Mouse (Mus musculus) fibroblast of lung, adult 2 months (primary cell): ENCODE data around the gene Pla2g3.

Experiments
- DNase-seq: peaks from one replicate; pipeline ENCODE4 v3.0.0-alpha.2; 2011; ENCODE audit warnings: low read depth

Pla2g3 gene

DNA sequence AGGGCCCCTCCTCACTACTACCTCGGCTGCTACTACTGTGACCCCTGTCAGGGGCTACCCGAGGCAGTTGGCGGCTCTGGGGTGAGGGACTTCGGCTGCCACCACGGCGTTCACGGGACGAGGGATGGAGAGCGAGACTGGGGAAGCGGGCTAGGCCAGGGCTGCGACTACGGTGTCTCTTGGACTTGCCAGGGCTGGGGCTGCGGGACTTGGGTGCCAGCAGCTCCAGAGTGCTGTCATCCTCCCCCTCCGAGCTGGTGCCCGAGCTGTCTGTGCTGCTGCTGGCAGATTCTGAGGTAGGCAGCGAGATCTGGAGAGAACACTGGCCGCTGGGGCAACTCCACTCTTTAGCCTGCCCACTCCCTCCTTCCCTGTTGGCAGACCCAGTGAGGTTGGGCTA, 6.8 kb downstream of the Pla2g3 start:
- no peak for DNase-seq

DNA sequence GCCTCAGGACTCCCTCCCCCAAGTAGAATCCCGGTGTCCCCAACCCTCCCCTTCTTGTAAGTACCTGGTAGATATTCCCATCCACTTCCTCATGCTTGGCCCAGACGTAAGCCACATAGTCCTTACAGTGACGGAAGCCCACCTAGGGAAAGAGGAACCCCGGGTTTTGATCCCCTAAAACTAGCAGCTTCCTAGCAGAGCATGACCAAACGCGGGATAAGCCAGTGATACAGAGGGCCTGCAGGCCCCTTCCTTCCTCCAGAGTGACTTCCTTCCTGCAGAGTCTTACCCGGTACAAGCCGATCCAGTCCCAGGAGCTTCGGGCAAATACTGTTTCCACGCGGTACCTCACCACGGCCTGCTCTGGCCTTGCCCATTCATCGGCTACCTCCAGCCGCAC, 7.4 kb downstream of the Pla2g3 start:
- no peak for DNase-seq

DNA sequence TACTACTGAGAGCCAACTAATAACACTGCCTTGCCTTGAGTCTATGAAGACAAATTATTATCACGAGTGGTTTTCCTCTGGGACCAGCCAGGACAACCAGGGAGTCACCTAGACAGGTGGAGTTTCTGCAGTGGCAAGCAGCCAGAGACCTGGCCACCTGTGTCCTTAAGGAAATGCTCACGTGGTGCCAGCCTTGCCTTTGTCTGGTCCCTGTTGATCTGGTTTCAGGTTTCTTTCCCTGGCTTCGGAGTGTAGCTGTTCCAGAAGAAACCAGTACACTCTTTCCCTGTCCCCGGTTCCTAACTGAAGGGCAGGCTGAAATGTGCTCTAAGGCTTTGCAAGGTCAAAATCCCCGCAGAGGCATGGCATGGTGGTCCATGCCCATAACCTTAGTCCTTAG, 8.7 kb downstream of the Pla2g3 start:
- no peak for DNase-seq

DNA sequence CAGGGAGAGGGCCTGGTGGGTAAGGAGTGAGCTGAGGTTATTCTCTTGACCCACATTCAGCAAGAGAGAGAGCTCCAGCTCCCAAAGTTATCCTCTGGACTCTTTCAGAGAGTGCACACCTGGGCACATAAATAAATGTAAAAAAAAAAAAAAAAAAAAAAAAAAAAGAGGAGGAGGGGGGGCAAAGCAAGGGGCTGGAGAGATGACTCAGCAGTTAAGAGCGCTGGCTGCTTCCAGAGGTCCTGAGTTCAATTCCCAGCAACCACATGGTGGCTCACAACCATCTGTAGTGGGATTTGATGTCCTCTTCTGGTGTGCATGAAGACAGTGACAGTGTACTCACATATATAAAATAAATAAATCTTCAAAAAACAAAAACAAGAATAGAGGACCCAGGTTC, 9.2 kb downstream of the Pla2g3 start:
- no peak for DNase-seq

DNA sequence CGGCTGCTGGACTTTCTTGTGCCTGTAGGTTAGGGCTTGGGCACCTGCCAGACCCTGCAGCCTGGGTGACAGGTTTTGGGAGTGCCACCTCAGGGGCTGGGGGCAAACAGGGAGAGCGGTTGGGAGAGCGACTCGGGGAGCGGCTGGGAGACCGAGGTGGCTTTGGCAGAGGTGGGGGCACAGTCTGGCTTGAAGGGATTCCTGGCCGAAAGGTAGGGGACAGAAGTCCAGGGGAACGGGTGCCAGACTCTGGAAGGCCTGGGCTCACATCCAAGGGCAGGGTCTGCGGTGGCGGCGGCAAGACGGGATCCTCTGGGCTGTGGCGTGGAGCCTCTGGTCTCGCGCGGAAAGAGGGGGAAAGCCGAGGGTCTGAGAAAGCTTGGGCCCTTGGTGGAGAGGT, 14.0 kb downstream of the Pla2g3 start:
- no peak for DNase-seq

DNA sequence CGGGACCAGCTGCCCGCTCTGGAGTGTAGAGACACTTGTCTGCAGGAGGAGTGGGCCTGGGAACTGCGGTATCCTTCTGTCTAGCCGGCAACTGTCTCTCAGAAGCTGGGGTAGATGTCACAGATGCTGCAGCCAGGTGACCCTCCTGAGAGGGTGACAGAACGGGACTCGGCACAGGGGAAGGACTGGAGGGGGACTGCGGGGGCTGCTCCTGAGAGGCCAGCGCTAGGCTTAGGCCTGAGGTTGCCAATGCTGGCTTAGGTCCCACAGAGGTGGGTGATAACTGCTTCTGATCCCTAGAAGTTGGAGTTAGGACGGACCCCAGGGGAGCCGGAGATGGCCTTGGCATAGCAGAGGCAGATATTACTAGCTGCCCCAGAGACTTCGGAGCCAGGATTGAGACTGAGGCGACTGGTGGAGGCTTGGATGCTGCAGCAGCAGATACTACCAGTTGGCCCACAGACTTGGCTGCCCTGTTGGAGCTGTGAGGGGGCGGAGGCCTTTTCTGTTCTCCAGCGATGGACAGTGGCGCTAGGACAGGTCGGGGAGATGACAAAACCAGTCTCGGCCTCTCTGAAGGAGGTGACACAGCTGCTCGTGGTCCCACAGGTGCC, 14.5 kb downstream of the Pla2g3 start:
- DNase-seq = no peak

DNA sequence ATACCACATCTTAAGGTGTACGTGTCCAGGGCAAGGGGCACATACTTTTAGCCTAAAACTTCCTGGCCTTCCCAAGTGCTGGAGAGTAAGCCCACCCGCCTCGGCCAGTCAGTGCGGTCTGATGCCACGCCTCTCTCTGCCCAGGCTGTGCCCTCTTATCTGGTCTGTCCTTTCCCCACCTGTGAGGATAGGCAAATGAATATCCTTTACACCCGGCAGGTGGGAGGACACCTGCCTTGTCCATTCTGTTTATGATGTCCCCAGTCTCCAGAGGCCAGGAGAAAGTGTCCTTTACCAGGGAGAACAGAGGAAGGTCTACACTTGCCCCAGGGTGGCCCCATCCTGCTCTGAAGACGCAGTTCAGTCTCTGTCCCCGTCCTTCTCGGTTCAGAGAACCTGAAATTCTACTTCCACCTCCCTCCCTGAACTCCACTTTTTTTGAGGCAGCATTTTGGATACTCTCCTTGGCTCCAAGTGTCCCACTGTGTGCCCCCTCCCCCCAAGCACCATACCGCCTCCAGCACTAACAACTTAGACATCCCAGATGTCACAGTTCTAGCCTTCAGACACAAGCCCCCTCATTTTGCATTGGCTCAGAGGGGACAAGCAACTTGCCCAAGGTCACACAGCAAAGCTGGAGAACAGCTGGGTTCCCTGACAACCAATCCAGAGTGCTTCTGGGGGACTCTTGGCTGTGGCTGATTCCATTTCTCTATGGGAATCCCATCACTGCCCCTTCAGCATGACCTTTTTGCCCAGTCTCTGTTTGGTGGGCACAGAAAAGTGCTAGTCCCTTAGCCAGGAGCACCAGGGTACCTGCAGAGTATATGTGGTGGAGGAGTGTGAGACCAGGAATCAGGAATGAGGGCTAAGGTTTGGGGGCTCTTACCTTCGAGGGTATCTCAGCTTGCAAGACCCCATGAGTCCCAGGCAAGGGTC, 15.9 kb downstream of the Pla2g3 start:
- no peak for DNase-seq

DNA sequence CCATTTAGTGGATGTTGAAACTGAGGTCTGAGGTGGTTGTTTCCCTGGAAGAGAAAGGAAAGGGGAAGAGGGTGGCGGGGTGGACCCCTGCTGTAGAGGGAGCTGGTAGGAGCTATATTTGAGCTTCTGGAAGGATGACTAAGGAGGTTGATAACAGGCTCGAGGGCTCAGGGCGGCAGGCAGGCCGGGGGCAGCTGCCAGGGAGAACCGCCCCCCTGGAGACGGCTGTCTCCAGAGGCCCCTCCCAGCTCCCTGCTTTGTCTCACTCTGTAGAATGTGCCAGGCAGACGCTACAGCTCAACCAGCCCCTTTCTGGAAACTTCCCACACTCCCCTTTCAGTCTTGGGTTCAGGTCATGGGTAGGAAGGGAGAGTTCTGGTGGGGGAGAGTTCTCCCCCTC, 20.1 kb downstream of the Pla2g3 start:
- DNase-seq = no peak

DNA sequence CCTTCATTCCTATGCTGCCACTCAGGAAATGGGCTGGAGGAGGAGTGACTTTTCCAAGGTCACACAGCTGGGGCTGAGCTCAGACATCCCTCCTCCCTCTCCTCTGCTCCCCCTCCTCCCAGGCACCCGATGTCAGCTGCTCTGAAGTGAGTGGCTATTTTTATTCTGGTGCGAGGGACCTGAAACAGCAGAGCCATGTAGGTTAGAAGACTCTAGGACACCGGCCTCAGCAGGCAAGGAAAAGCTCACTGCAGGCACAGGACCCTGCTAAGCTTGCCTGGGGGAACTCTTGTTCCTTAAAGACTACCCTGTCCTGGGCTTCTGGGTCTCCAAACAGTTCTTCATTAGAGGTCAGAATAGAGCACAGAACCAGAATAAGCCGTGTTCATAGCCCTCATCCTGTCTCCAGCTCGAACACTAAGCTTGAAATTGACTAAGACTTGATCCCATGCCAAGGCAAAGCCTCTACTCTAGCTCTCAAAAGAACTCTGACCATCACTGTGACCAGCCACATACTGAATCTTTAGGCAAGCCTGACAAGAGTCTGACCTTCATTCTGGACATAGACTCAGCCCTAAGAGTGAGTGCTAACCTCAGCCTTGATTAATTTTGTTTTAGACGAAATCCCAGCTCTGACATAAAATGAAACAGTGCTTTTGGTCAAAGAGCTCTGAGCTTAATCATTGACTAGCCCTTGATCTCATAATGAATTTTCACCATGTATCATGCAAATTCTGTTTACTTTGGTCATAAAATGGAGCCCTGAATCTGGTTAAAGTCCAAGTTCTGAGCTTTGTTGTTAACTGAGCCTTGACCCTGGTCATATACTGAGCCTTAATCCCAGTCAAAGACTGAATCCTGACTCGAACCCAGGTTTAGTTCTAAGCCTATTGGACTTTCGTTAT, 21.3 kb downstream of the Pla2g3 start:
- no peak for DNase-seq

DNA sequence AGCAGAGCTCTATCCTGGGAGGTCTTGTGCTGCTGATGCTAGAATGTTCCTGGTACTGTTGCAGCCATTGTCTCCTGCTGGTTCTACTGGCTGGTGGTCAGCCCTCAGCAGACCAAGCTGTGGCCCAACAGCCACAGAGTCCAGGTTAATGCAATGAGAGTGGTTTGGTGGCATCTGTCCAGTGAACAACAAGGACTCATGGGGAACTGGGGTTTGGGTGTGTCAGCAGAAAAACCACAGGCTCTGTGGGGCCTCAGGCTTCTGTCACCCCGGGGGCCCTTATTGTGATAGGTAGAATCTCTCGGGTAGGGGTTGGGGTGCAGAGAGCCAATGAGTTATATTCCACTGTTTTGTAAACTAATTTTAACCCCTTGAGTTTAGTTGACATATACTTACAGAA, 22.2 kb downstream of the Pla2g3 start:
- DNase-seq = no peak

DNA sequence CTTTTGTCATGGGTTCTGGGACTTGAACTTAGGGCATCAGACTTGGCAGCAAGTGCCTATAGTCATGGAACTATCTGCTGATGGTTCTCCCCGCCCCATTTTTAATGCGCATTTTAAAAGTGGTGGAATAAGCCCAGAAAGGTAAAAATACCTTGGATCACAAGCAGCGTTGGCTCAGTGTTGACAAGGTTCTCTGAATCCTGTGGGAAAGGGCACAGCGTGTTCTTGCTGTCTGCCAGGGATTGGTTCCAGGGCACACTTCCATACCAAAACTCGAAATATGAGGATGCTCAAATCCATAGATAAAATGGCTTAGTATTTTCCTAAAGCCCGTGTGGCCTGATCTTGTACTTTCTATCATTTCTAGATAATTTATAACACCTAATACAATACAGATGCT, 25.2 kb downstream of the Pla2g3 start:
- no peak for DNase-seq

DNA sequence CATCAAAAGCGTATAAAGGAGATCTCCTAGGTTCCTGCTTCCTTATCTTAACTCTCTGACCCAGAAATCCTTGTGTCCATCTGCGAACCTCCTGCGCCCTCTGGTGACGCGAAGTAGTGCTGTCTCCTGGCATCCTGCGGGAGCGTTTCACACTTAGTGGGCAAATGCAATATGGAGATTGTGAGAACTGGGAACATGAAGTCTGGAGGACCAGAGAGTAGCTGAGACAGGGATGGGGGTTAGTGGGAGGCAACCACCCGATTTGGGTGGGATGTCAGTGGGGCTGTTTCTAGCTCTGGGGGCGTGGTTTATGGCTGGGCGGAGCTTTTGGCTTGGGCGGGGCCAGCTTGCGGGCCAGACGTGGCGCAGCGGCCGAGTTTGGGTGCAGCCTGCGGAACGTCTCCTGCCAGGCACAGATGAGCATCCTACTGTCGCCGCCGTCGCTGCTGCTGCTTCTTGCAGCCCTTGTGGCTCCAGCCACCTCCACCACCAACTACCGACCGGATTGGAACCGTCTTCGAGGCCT, 26.5 kb downstream of the Pla2g3 start, which contains the start of gene Selenom:
Selenom (plus strand) TSS at position 156 of the 526 bp plus-strand sequence.
- peak; percentile 86 for DNase-seq

DNA sequence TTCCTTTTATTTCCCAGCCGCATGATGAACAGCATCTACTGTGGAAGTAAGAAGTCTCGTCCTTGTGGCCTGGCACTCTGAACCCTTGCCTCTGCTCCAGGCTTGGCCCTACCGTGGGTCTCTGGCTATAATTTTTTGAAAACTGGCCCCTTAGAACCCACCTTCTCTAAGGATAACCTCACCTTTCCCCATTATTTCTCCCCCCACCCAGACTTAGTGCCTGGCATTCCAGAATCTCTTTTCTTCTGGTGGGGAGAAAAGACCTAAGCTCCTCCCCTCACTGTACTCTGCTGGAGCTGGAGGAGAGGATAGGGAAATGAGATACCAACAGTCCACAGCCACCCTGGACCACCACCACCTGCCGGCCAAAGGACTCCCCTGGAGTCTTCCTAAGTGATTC, 27.1 kb downstream of the Pla2g3 start:
- no peak for DNase-seq

DNA sequence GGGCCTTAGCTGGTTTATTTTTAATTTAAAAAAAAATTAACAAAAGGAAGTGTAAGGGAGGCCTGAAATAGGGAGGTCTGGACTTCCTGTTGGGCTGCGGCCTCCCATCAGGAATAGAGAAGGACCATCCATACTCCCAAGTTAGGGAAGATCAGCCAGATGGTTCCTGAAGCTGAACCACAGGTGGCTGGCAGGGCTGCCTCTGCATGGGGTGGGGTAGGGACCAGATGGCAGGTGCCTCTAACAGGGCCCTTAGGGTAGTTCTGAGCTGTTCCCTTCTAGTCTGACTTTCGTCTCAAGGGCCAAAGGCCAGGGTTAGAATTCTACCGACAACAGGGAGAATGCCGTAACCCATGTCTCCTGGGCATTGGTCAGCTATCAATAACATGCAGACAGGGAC, 27.6 kb downstream of the Pla2g3 start:
- DNase-seq = no peak

DNA sequence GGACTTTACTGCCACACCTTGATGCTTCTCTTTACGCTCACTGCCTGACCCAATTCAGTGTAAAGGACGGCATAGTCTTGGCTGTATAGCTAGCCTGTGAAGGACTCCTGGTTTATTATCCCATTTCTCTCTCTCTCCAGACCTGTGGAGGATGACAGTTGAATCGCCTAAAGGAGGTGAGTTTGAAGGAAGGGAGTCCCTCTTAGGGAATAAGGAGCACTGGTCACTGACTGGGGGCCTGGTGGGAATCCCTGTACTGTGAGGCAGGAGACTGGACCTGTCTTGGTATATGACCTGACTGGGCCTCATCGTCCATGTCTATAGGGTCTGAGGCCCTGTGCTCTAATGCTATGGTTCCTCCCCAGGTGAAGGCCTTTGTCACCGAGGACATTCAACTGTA, 28.0 kb downstream of the Pla2g3 start:
- no peak for DNase-seq

DNA sequence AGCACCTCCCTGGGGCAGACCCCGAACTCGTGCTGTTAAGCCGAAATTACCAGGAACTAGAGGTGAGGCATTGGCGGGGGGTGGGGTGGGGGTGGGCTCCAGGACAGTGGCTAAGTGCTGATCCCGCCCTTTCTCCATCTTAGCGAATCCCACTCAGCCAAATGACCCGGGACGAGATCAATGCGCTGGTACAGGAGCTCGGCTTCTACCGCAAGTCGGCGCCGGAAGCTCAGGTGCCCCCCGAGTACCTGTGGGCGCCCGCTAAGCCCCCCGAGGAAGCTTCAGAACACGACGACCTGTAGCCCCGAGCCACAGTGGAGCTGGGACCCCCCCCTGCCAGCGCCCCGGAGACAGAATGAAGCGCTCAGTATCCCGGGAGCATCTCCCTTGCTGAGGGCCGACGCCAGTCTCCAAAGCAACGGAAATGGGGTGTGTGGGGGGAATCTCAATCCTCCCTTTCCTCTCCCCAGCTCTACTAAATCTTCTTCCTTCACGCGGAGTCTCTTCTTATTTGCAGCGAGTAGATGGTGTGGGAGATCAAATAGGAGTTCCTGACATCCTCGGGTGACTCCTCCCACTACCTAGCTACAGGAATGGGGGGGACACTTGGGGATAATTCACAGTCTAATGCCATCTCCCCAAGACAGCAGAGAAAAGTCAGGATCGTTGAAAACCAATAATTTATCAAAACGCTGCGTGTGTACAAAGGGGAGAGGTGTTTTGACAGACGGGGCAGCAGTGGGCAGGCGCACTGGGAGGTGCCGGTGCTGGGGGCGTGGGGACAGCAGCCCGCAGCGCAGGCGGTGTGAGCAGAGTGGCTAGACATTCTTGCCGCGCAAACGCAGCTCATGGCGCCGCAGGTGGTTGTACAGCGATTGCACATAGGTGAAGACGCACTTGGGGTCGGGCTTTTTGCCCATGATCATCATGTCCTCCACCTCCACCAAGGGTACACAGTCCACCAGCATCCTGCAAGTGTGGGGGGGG, 29.1 kb downstream of the Pla2g3 start:
- DNase-seq = no peak

DNA sequence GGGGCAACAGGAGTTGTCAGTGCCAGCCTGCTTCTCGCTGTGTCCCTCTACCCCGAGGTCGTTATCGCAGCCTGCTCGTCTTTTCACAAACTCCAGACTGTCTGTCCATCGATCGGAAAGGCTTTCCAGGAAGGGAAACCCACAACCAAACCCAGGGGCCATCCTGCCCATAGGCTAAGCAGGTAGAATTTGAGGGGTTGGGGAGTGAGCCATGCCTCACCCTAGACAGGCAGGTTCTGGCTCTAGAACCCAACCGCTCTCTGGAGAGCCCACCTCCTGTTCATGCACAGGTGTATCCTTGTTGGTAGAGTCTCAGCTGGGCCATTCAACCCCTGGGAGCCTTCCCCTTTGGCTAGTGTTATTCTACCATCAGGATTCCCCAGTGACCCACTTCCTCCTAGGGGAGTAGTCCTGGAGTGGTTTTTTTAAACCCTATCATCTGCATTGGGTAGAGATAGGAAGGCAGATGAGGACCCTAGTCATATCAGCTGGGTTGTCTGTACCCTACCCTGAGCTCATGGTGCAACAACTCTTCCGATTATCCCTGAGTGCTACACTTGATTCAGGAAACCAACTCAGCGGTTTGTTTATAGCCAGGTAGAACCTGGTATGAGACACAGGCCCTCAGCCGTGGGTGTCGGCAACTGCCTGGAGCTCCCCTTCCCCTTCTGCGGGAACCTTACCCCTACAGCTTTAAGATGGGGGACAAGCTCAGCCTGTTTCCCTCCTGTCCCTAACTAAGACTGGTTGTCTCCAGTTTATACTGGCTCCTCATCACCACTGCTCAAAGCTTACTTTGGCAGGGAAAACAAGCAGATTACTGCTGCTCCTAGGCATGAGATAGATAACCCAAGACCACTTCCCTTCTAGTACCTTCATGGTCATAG, 30.0 kb downstream of the Pla2g3 start:
- DNase-seq = no peak

DNA sequence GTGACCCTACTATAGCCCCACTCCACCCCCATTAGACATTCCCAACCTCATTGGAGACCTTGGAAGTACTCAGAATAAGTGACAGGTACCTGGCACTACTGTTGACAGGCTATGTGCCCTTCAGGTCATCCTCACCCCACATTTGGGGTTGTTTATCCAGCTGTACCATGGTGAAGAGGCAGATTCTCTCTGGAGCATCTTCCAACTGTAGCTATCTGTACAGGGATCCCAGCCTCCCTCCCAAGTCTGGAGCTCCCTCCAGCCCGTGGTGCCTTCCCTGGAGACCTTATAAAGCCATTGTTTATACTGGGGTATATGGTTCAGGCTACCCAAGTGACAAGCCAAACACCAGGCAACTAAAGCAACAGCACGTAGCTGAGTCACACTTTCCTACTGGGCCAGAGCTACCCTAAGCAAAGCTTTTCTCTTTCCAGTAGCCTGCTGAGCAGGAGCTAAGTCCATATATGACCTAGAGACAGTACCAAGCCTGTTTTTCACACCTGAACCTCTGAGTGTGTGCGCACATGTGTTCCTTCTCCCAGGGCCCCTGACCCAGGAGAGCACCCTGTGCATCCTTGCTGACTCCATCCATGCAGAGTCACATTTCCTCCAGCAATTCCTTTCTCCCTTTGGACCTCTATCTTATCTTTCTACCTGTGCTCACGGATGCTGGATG, 31.1 kb downstream of the Pla2g3 start:
- DNase-seq = no peak

DNA sequence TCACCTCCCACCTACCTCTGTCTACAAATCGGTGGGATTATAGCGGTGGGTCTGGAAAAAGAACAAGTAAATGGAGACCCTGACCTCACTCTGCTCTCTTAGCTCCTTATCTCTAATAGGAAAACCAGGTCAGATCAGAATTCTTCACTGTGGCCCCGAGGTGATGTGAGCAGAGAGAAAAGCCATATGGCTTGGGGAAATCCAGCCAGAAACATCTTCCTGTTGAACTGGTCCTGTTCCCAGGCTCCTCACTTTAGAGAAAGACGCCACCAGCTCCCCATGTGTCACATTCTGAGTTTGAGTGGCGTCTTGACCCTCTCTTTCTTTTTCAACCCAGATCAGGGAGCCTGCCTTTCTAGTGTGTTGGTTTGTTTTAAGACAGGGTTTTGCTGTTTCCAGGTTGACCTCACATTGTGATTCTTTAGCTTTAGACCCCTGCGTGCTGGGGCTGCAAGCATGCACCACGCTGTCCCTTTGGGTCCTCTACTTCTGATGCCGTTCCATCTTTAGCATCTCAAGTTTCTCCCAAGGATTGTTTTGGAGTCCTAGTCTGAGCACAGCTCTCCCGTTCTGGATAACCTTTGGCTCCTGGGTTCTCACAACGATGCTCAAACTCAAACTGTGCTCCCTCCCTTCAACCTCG, 31.8 kb downstream of the Pla2g3 start:
- DNase-seq = no peak
